17 mouse cellular contexts compared by ENCODE assay signal in genomic region chr2:33617670-33618069, GRCm38 (mm10). TPM values are rescaled to one million over a fixed set of nuclear protein-coding genes. Genes with fewer than 3 reads are reported as not detected.
DNase-seq lines count a peak whose midpoint lies in the region; ATAC-seq and TF ChIP-seq lines count a peak whose summit lies in the region.
"Had no signal": no experiment of that assay in that cellular context is flagged by ENCODE, and none has a peak within 500 bp of the region (broad histone marks: within the 10 kb centered on the region; RNA-seq: fewer than 3 reads in every experiment).

No protein-coding gene starts in this region.

- H3K9me3 ChIP-seq in forebrain, embryonic 13.5 days (replicated peaks): no peaks in the 10 kb centered on the region
- no peaks in the 10 kb centered on the region for H3K9me3 ChIP-seq in forebrain, embryonic 10.5 days
- no peaks in the 10 kb centered on the region for H3K9me3 ChIP-seq in midbrain, embryonic 13.5 days
- H3K9me3 ChIP-seq in midbrain, embryonic 10.5 days (replicated peaks): no peaks in the 10 kb centered on the region
- H3K9me3 ChIP-seq in hindbrain, postnatal 0 days (ENCODE audit: low read length): no peaks in the 10 kb centered on the region
- no peaks in the 10 kb centered on the region for H3K9me3 ChIP-seq in neural tube, embryonic 13.5 days
- H3K9me3 ChIP-seq: heart, embryonic 15.5 days had no signal

- 64% methylated on average over 9 of the region's 9 CpGs for WGBS in forebrain, embryonic 13.5 days
- WGBS in forebrain, embryonic 10.5 days: 81% methylated on average over 9 of the region's 9 CpGs
- 63% methylated on average over 9 of the region's 9 CpGs for WGBS in midbrain, embryonic 13.5 days
- 84% methylated on average over 9 of the region's 9 CpGs for WGBS in midbrain, embryonic 10.5 days
- 45% methylated on average over 9 of the region's 9 CpGs for WGBS in hindbrain, postnatal 0 days
- WGBS in neural tube, embryonic 13.5 days: 44% methylated on average over 9 of the region's 9 CpGs

- H3K27ac ChIP-seq in forebrain, embryonic 13.5 days: no peak overlapping the region
- no peak overlapping the region for H3K27ac ChIP-seq in forebrain, embryonic 10.5 days
- peak overlapping the region; percentile 94 for H3K27ac ChIP-seq in midbrain, embryonic 13.5 days
- H3K27ac ChIP-seq in midbrain, embryonic 10.5 days (replicated peaks): no peak overlapping the region
- H3K27ac ChIP-seq in hindbrain, postnatal 0 days: no peak overlapping the region; the same call in 1 of the 2 replicates
- H3K27ac ChIP-seq in neural tube, embryonic 13.5 days (replicated peaks): peak overlapping the region; percentile 96
- H3K27ac ChIP-seq: heart, embryonic 15.5 days had no signal

- no peak for DNase-seq in forebrain, embryonic 10.5 days (ENCODE audit: extremely low spot score, low spot score)
- DNase-seq in midbrain, embryonic 10.5 days (ENCODE audit: low spot score): no peak
- DNase-seq in hindbrain, postnatal 0 days (ENCODE audit: low spot score): peak; percentile 62
- no peak for DNase-seq in heart, postnatal 36 days
- DNase-seq in frontal cortex, adult 2 months (ENCODE audit: extremely low spot score in 1 of 2, low spot score in 1 of 2): no peak
- DNase-seq: cerebellum, adult 11-12 months; kidney, adult 9 months; lung, embryonic 14.5 days had no signal

- H3K4me1 ChIP-seq in forebrain, embryonic 13.5 days: peaks cover 31% of the 10 kb centered on the region
- H3K4me1 ChIP-seq in forebrain, embryonic 10.5 days: peaks cover 46% of the 10 kb centered on the region
- H3K4me1 ChIP-seq in midbrain, embryonic 13.5 days (replicated peaks): peaks cover 41% of the 10 kb centered on the region
- H3K4me1 ChIP-seq in midbrain, embryonic 10.5 days: peaks cover 47% of the 10 kb centered on the region
- H3K4me1 ChIP-seq in hindbrain, postnatal 0 days (ENCODE audit: insufficient read depth, low read length): peaks cover 5% of the 10 kb centered on the region; the same call in 1 of the 2 replicates
- peaks cover 91% of the 10 kb centered on the region for H3K4me1 ChIP-seq in neural tube, embryonic 13.5 days (replicated peaks)

- H3K4me2 ChIP-seq in forebrain, embryonic 13.5 days: peak overlapping the region; percentile 72; the same call in 1 of the 2 replicates
- peak overlapping the region; percentile 64; the same call in 1 of the 2 replicates for H3K4me2 ChIP-seq in midbrain, embryonic 13.5 days (replicated peaks)
- no peak overlapping the region for H3K4me2 ChIP-seq in hindbrain, postnatal 0 days (ENCODE audit: low read depth, low read length)
- peak overlapping the region; percentile 65 for H3K4me2 ChIP-seq in neural tube, embryonic 13.5 days
- H3K4me2 ChIP-seq: liver, embryonic 11.5 days had no signal

- intact Hi-C loops in heart, postnatal 36 days (cut with DNase I): no loop called here

- no peaks in the 10 kb centered on the region for H3K36me3 ChIP-seq in forebrain, embryonic 13.5 days (ENCODE audit: poor library complexity, severe bottlenecking)
- no peaks in the 10 kb centered on the region for H3K36me3 ChIP-seq in forebrain, embryonic 10.5 days (replicated peaks)
- H3K36me3 ChIP-seq in midbrain, embryonic 13.5 days: no peaks in the 10 kb centered on the region
- H3K36me3 ChIP-seq in midbrain, embryonic 10.5 days: no peaks in the 10 kb centered on the region
- H3K36me3 ChIP-seq in hindbrain, postnatal 0 days (ENCODE audit: insufficient read depth, low read length): no peaks in the 10 kb centered on the region
- H3K36me3 ChIP-seq in neural tube, embryonic 13.5 days: no peaks in the 10 kb centered on the region
- H3K36me3 ChIP-seq: heart, embryonic 15.5 days had no signal

- peaks cover 90% of the 10 kb centered on the region for H3K27me3 ChIP-seq in forebrain, embryonic 13.5 days
- peaks cover 100% of the 10 kb centered on the region for H3K27me3 ChIP-seq in forebrain, embryonic 10.5 days (ENCODE audit: poor library complexity, severe bottlenecking)
- H3K27me3 ChIP-seq in midbrain, embryonic 13.5 days: peaks cover 92% of the 10 kb centered on the region
- peaks cover 100% of the 10 kb centered on the region for H3K27me3 ChIP-seq in midbrain, embryonic 10.5 days (ENCODE audit: low read depth, poor library complexity, severe bottlenecking)
- H3K27me3 ChIP-seq in hindbrain, postnatal 0 days (ENCODE audit: insufficient read depth, low read length): no peaks in the 10 kb centered on the region
- peaks cover 90% of the 10 kb centered on the region for H3K27me3 ChIP-seq in neural tube, embryonic 13.5 days

- ATAC-seq in forebrain, embryonic 13.5 days: peak; percentile 33; the same call in 1 of the 2 replicates
- peak; percentile 15; the same call in 1 of the 2 replicates for ATAC-seq in midbrain, embryonic 13.5 days
- peak; percentile 39; the same call in 1 of the 2 replicates for ATAC-seq in hindbrain, postnatal 0 days
- peak; percentile 25 for ATAC-seq in neural tube, embryonic 13.5 days (ENCODE audit: low read depth)

- no peak overlapping the region for H3K4me3 ChIP-seq in forebrain, embryonic 13.5 days
- no peak overlapping the region for H3K4me3 ChIP-seq in forebrain, embryonic 10.5 days
- no peak overlapping the region for H3K4me3 ChIP-seq in midbrain, embryonic 13.5 days (replicated peaks)
- no peak overlapping the region; the same call in 1 of the 2 replicates for H3K4me3 ChIP-seq in midbrain, embryonic 10.5 days
- no peak overlapping the region for H3K4me3 ChIP-seq in hindbrain, postnatal 0 days (ENCODE audit: low read length)
- H3K4me3 ChIP-seq in neural tube, embryonic 13.5 days: no peak overlapping the region

- H3K9ac ChIP-seq in forebrain, embryonic 13.5 days: no peak overlapping the region
- H3K9ac ChIP-seq in midbrain, embryonic 13.5 days (replicated peaks): no peak overlapping the region
- no peak overlapping the region for H3K9ac ChIP-seq in hindbrain, postnatal 0 days (replicated peaks; ENCODE audit: low read length)
- peak overlapping the region; percentile 31; the same call in 1 of the 2 replicates for H3K9ac ChIP-seq in neural tube, embryonic 13.5 days
- H3K9ac ChIP-seq: heart, embryonic 15.5 days; lung, embryonic 14.5 days had no signal

- no peak for TF ChIP-seq CTCF in hindbrain, postnatal 0 days (IDR thresholded peaks at IDR 0.05; ENCODE audit: low read depth)

RNA-seq across cellular contexts. Expression of gene Lmx1b, which starts 22.6 kb away (rescaled TPM):
- polyA plus RNA-seq in forebrain, embryonic 13.5 days (2015; fragmentation: Nextera tagmentation; extraction: Ambion mirVana): 0.12 and 0.54 TPM in 2 replicates
- polyA plus RNA-seq in forebrain, embryonic 10.5 days (2016; fragmentation: Nextera tagmentation; extraction: Ambion mirVana): 1.3 and 1.5 TPM in 2 replicates
- polyA plus RNA-seq in midbrain, embryonic 13.5 days (2015; fragmentation: Nextera tagmentation; extraction: Ambion mirVana): 2.5 and 2.7 TPM in 2 replicates
- polyA plus RNA-seq in midbrain, embryonic 10.5 days (2016; fragmentation: Nextera tagmentation; extraction: Ambion mirVana): 2.7 and 3.1 TPM in 2 replicates
- 17.3 and 21.1 TPM in 2 replicates for total RNA-seq in hindbrain, postnatal 0 days (2014; rRNA removed)
- 2.1 and 2.2 TPM in 2 replicates for polyA plus RNA-seq in hindbrain, postnatal 0 days (2015; fragmentation: Nextera tagmentation; extraction: Ambion mirVana)
- 9.1 and 11.1 TPM in 2 replicates for polyA plus RNA-seq in neural tube, embryonic 13.5 days (2015; fragmentation: Nextera tagmentation; extraction: Ambion mirVana)
- total RNA-seq in heart, postnatal 36 days (2021): under 1 TPM; 0.05 to 0.08 TPM
- 0.36 and 0.38 TPM in 2 replicates for polyA plus RNA-seq in frontal cortex, adult 2 months (2012; rRNA removed)
- total RNA-seq: granulocyte monocyte progenitor cell, adult 5-6 weeks; megakaryocyte, adult 5-6 weeks had no signal
- polyA plus RNA-seq: heart, embryonic 15.5 days; stomach, embryonic 14.5 days; thymus, postnatal 0 days had no signal

Comparison
In these comparisons a context has a peak if more than half of its experiments do, and no peak if none do; other contexts are left out.
1. H3K27ac ChIP-seq: peak in midbrain, embryonic 13.5 days (single experiment) and neural tube, embryonic 13.5 days (single experiment); none in forebrain, embryonic 13.5 days (single experiment), forebrain, embryonic 10.5 days (single experiment), midbrain, embryonic 10.5 days (single experiment) and hindbrain, postnatal 0 days (single experiment).
2. Peak in every context shown above with its lines, with median percentiles within 50 percentile points of each other: ATAC-seq.